Mouse (Mus musculus) cerebellum, postnatal 10 days (tissue): ENCODE measurements at regions not wholly inside any gene's neighbourhood (a gene's known extent, or its start where the extent isn't known, plus 50 kb on each side); places are given as distances from the start of the nearest gene placed in this dataset.

ENCODE experiments used
- DNase-seq, 2 experiments: peaks; one replicate each; pipeline ENCODE4 v3.0.0; 2021; ENCODE audit warnings: mixed read lengths in 2 of 2

- DNase-seq, result no peak
These were observed 71.1 kb upstream of the Ezr start for GRCm38 (mm10) chr17:6853641-6854040.

- DNase-seq, result peak in 1 of 2 experiments; percentile 10
These were observed 69.8 kb upstream of the Ezr start for GRCm38 (mm10) chr17:6852177-6852947.

- no peak for DNase-seq
These were observed 67.9 kb upstream of the Ezr start for GRCm38 (mm10) chr17:6850513-6850912.

- peak; percentile 35 to 47 for DNase-seq
These were observed 59.3 kb upstream of the Ezr start for GRCm38 (mm10) chr17:6841781-6842465.

- no peak for DNase-seq
These were observed 52.8 kb upstream of the Ezr start for GRCm38 (mm10) chr17:6835333-6835916.
